Mouse (Mus musculus): ENCODE measurements around the gene Frrs1l. TPM values are rescaled to one million over a fixed set of nuclear protein-coding genes. Genes with fewer than 3 reads are reported as not detected.

Gene Frrs1l
- polyA plus RNA-seq, 1 experiment = 0.51 TPM

GRCm38 (mm10) chr4:56989431-56990214 is 568 bp downstream of the Frrs1l start:
- Histone ChIP-seq H3K27me3 (ENCODE audit: control insufficient read depth, insufficient read depth, low read length) (no peaks in the 10 kb centered on the region), H3K36me3 (ENCODE audit: control insufficient read depth, insufficient read depth, low read length) (no peaks in the 10 kb centered on the region), H3K27ac (ENCODE audit: control insufficient read depth, insufficient read depth, low read depth, low read length) (no peak overlapping the region), H3K4me3 (ENCODE audit: control insufficient read depth, low read depth, low read length) (peak overlapping the region; percentile 82), H3K4me1 (ENCODE audit: control insufficient read depth, insufficient read depth, low read length) (peaks cover 3% of the 10 kb centered on the region)
- TF ChIP-seq POLR2A (IDR thresholded peaks at IDR 0.05; ENCODE audit: control insufficient read depth, low read depth, low read length) (no peak), CTCF (IDR thresholded peaks at IDR 0.05; ENCODE audit: control insufficient read depth, insufficient read depth, insufficient replicate concordance, low read depth, low read length) (no peak)

- Histone ChIP-seq H3K27me3 (ENCODE audit: control insufficient read depth, insufficient read depth, low read length) (no peaks in the 10 kb centered on the region), H3K4me3 (ENCODE audit: control insufficient read depth, low read depth, low read length) (no peak overlapping the region), H3K36me3 (ENCODE audit: control insufficient read depth, insufficient read depth, low read length) (no peaks in the 10 kb centered on the region), H3K4me1 (ENCODE audit: control insufficient read depth, insufficient read depth, low read length) (no peaks in the 10 kb centered on the region), H3K27ac (ENCODE audit: control insufficient read depth, insufficient read depth, low read depth, low read length) (no peak overlapping the region)
- TF ChIP-seq POLR2A (IDR thresholded peaks at IDR 0.05; ENCODE audit: control insufficient read depth, low read depth, low read length) (no peak), CTCF (IDR thresholded peaks at IDR 0.05; ENCODE audit: control insufficient read depth, insufficient read depth, insufficient replicate concordance, low read depth, low read length) (no peak)
These were observed 24.5 kb downstream of the Frrs1l start for GRCm38 (mm10) chr4:56965586-56966179.

- no peak overlapping the region for H3K4me3 ChIP-seq (ENCODE audit: control insufficient read depth, low read depth, low read length)
- H3K27me3 ChIP-seq (ENCODE audit: control insufficient read depth, insufficient read depth, low read length) = no peaks in the 10 kb centered on the region
- no peaks in the 10 kb centered on the region for H3K4me1 ChIP-seq (ENCODE audit: control insufficient read depth, insufficient read depth, low read length)
- TF ChIP-seq CTCF (IDR thresholded peaks at IDR 0.05; ENCODE audit: control insufficient read depth, insufficient read depth, insufficient replicate concordance, low read depth, low read length) (no peak), POLR2A (IDR thresholded peaks at IDR 0.05; ENCODE audit: control insufficient read depth, low read depth, low read length) (no peak)
- H3K36me3 ChIP-seq (ENCODE audit: control insufficient read depth, insufficient read depth, low read length) = no peaks in the 10 kb centered on the region
- no peak overlapping the region for H3K27ac ChIP-seq (ENCODE audit: control insufficient read depth, insufficient read depth, low read depth, low read length)
These were observed 26.5 kb downstream of the Frrs1l start for GRCm38 (mm10) chr4:56963687-56964086.

- Histone ChIP-seq H3K4me3 (ENCODE audit: control insufficient read depth, low read depth, low read length) (no peak overlapping the region), H3K36me3 (ENCODE audit: control insufficient read depth, insufficient read depth, low read length) (no peaks in the 10 kb centered on the region), H3K27me3 (ENCODE audit: control insufficient read depth, insufficient read depth, low read length) (no peaks in the 10 kb centered on the region), H3K4me1 (ENCODE audit: control insufficient read depth, insufficient read depth, low read length) (no peaks in the 10 kb centered on the region), H3K27ac (ENCODE audit: control insufficient read depth, insufficient read depth, low read depth, low read length) (no peak overlapping the region)
- TF ChIP-seq CTCF (IDR thresholded peaks at IDR 0.05; ENCODE audit: control insufficient read depth, insufficient read depth, insufficient replicate concordance, low read depth, low read length) (no peak), POLR2A (IDR thresholded peaks at IDR 0.05; ENCODE audit: control insufficient read depth, low read depth, low read length) (no peak)
These were observed 28.8 kb downstream of the Frrs1l start for GRCm38 (mm10) chr4:56961320-56961925.

- Histone ChIP-seq H3K4me1 (ENCODE audit: control insufficient read depth, insufficient read depth, low read length) (no peaks in the 10 kb centered on the region), H3K4me3 (ENCODE audit: control insufficient read depth, low read depth, low read length) (no peak overlapping the region), H3K27me3 (ENCODE audit: control insufficient read depth, insufficient read depth, low read length) (no peaks in the 10 kb centered on the region), H3K27ac (ENCODE audit: control insufficient read depth, insufficient read depth, low read depth, low read length) (no peak overlapping the region), H3K36me3 (ENCODE audit: control insufficient read depth, insufficient read depth, low read length) (no peaks in the 10 kb centered on the region)
- TF ChIP-seq CTCF (IDR thresholded peaks at IDR 0.05; ENCODE audit: control insufficient read depth, insufficient read depth, insufficient replicate concordance, low read depth, low read length) (no peak), POLR2A (IDR thresholded peaks at IDR 0.05; ENCODE audit: control insufficient read depth, low read depth, low read length) (no peak)
These were observed 32.7 kb downstream of the Frrs1l start for GRCm38 (mm10) chr4:56957518-56957917.

- Histone ChIP-seq H3K27ac (ENCODE audit: control insufficient read depth, insufficient read depth, low read depth, low read length) (no peak overlapping the region), H3K36me3 (ENCODE audit: control insufficient read depth, insufficient read depth, low read length) (no peaks in the 10 kb centered on the region), H3K27me3 (ENCODE audit: control insufficient read depth, insufficient read depth, low read length) (no peaks in the 10 kb centered on the region), H3K4me1 (ENCODE audit: control insufficient read depth, insufficient read depth, low read length) (no peaks in the 10 kb centered on the region), H3K4me3 (ENCODE audit: control insufficient read depth, low read depth, low read length) (no peak overlapping the region)
- TF ChIP-seq CTCF (IDR thresholded peaks at IDR 0.05; ENCODE audit: control insufficient read depth, insufficient read depth, insufficient replicate concordance, low read depth, low read length) = no peak
- TF ChIP-seq POLR2A (IDR thresholded peaks at IDR 0.05; ENCODE audit: control insufficient read depth, low read depth, low read length) = no peak
These were observed 37.0 kb downstream of the Frrs1l start for GRCm38 (mm10) chr4:56953235-56953634.

- no peaks in the 10 kb centered on the region for H3K36me3 ChIP-seq (ENCODE audit: control insufficient read depth, insufficient read depth, low read length)
- H3K4me1 ChIP-seq (ENCODE audit: control insufficient read depth, insufficient read depth, low read length) = no peaks in the 10 kb centered on the region
- H3K27me3 ChIP-seq (ENCODE audit: control insufficient read depth, insufficient read depth, low read length) = no peaks in the 10 kb centered on the region
- H3K4me3 ChIP-seq (ENCODE audit: control insufficient read depth, low read depth, low read length) = no peak overlapping the region
- H3K27ac ChIP-seq (ENCODE audit: control insufficient read depth, insufficient read depth, low read depth, low read length) = no peak overlapping the region
- TF ChIP-seq CTCF (IDR thresholded peaks at IDR 0.05; ENCODE audit: control insufficient read depth, insufficient read depth, insufficient replicate concordance, low read depth, low read length) = no peak
- no peak for TF ChIP-seq POLR2A (IDR thresholded peaks at IDR 0.05; ENCODE audit: control insufficient read depth, low read depth, low read length)
These were observed 38.5 kb downstream of the Frrs1l start for GRCm38 (mm10) chr4:56951701-56952100.
